Mouse (Mus musculus) cerebellum, adult 2 months (tissue): ENCODE measurements around the gene Ncam2.
"Not testable (repeated sequence)": the region's sequence is repeated elsewhere in the genome, so short reads cannot be mapped to it uniquely, and the experiment has no call there.

Source experiments
- CTCF ChIP-seq: fragments of 200-500 bp; IDR thresholded peaks from 2 replicates; pipeline ENCODE4 v1.5.1; 2011; ENCODE audit warnings: low read depth, mild to moderate bottlenecking, control low read depth, low read length, moderate library complexity, borderline replicate concordance; ENCODE audit not compliant: insufficient read depth
- POLR2A ChIP-seq: fragments of 200-500 bp; IDR thresholded peaks from 2 replicates; pipeline ENCODE4 v1.6.1; 2011; ENCODE audit warnings: low read length, control low read depth, borderline replicate concordance; ENCODE audit not compliant: insufficient read depth

DNA sequence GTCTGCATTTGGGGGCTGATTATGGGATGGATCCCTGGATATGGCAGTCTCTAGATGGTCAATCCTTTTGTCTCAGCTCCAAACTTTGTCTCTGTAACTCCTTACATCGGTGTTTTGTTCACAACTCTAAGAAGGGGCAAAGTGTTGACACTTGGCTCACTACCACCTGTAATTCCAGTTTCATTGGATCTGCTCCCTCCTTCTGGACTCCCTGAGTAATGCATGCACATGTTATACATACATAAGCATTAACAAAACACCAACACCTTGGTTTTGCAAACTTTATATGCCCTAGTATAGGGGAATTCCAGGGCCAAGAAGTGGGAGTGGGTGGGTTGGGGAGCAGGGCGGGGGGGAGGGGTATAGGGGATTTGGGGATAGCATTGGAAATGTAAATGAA is 262.2 kb downstream of the Ncam2 start:
- TF ChIP-seq CTCF, POLR2A: not testable (repeated sequence)
